Mouse (Mus musculus) T-helper 17 cell (primary cell): ENCODE data around the gene Mlec.
"Not testable (repeated sequence)": the region's sequence is repeated elsewhere in the genome, so short reads cannot be mapped to it uniquely, and the experiment has no call there.

Experiments
- in situ Hi-C, 2 experiments: fragments of 300-600 bp; cut with MboI, MseI; formaldehyde crosslinking; loops; 1 replicate in 1 of 2; 2 replicates in 1 of 2; pipeline ENCODE4 v1.15.1; 2025; ENCODE audit warnings: high pct_unique_total_duplicates in 2 of 2

Gene Mlec

GRCm38 (mm10) chr5:115152132-115152956 is 5.6 kb downstream of the Mlec start:
- in situ Hi-C loops, result no loop called here

- in situ Hi-C loops, result no loop called here
Observed at GRCm38 (mm10) chr5:115151457-115151856, 6.5 kb downstream of the Mlec start.

GRCm38 (mm10) chr5:115150991-115151390 is 7.0 kb downstream of the Mlec start:
- in situ Hi-C loops, result no loop called here

GRCm38 (mm10) chr5:115149675-115150459 is 8.1 kb downstream of the Mlec start:
- in situ Hi-C loops, result no loop called here

GRCm38 (mm10) chr5:115148872-115149271 is 9.1 kb downstream of the Mlec start:
- in situ Hi-C loops, result not testable (repeated sequence)

- in situ Hi-C loops, result no loop called here
Observed at GRCm38 (mm10) chr5:115148378-115148777, 9.6 kb downstream of the Mlec start.

- in situ Hi-C loops, result no loop called here
Observed at GRCm38 (mm10) chr5:115147388-115147787, 10.6 kb downstream of the Mlec start.

- in situ Hi-C loops, result no loop called here
Observed at GRCm38 (mm10) chr5:115146747-115147130, 11.2 kb downstream of the Mlec start.

- in situ Hi-C loops, result no loop called here
Observed at GRCm38 (mm10) chr5:115145976-115146746, 11.8 kb downstream of the Mlec start.

- in situ Hi-C loops, result no loop called here
Observed at GRCm38 (mm10) chr5:115145253-115145968, 12.6 kb downstream of the Mlec start.

GRCm38 (mm10) chr5:115144471-115144870 is 13.5 kb downstream of the Mlec start:
- in situ Hi-C loops, result no loop called here

GRCm38 (mm10) chr5:115143552-115143951 is 14.4 kb downstream of the Mlec start:
- in situ Hi-C loops, result no loop called here

- in situ Hi-C loops, result no loop called here
Observed at GRCm38 (mm10) chr5:115142166-115142697, 15.7 kb downstream of the Mlec start.

GRCm38 (mm10) chr5:115140726-115141125 is 17.3 kb downstream of the Mlec start:
- in situ Hi-C loops, result no loop called here

- in situ Hi-C loops, result no loop called here
Observed at GRCm38 (mm10) chr5:115139124-115139523, 18.9 kb downstream of the Mlec start.

GRCm38 (mm10) chr5:115134234-115135165 is 23.5 kb downstream of the Mlec start, which contains the start of gene Unc119b:
TSS of gene Unc119b (minus strand) at chr5:115134975.
- in situ Hi-C loops, result no loop called here

- in situ Hi-C loops, result no loop called here
Observed at GRCm38 (mm10) chr5:115133358-115134066, 24.5 kb downstream of the Mlec start.

- in situ Hi-C loops, result no loop called here
Observed at GRCm38 (mm10) chr5:115132465-115132864, 25.5 kb downstream of the Mlec start.

- in situ Hi-C loops, result loop anchor here (5.0 kb wide), 3 partner anchors 33 to 98 kb away; no protein-coding TSS in a partner anchor
Observed at GRCm38 (mm10) chr5:115129328-115129727, 28.7 kb downstream of the Mlec start.
